Mouse (Mus musculus) embryo, embryonic 11.5 days (tissue): ENCODE results near the gene Ephx1.
"Not testable (repeated sequence)": the region's sequence is repeated elsewhere in the genome, so short reads cannot be mapped to it uniquely, and the experiment has no call there.

Experiments used
- DNase-seq: peaks from one replicate; pipeline ENCODE4 v3.0.0-alpha.2; 2012; ENCODE audit warnings: low read depth, low spot score

The Ephx1 gene

GRCm38 (mm10) chr1:181020756-181021487 lies at the start of gene Ephx1:
Gene Ephx1 (minus strand): TSS chr1:181020904.
- DNase-seq = no peak

- no peak for DNase-seq
Measured at GRCm38 (mm10) chr1:181069671-181070070, 49.0 kb upstream of the Ephx1 start.

GRCm38 (mm10) chr1:181068344-181068743 lies 47.6 kb upstream of the Ephx1 start:
- no peak for DNase-seq

- DNase-seq = no peak
Measured at GRCm38 (mm10) chr1:181064648-181065047, 43.9 kb upstream of the Ephx1 start.

- no peak for DNase-seq
Measured at GRCm38 (mm10) chr1:181063991-181064390, 43.3 kb upstream of the Ephx1 start.

GRCm38 (mm10) chr1:181061784-181062485 lies 41.2 kb upstream of the Ephx1 start:
- DNase-seq = no peak

- no peak for DNase-seq
Measured at GRCm38 (mm10) chr1:181052898-181053297, 32.2 kb upstream of the Ephx1 start.

GRCm38 (mm10) chr1:181050937-181051336 lies 30.2 kb upstream of the Ephx1 start, which contains the start of gene 9130409I23Rik:
Gene 9130409I23Rik (plus strand): TSS chr1:181051237.
- no peak for DNase-seq

GRCm38 (mm10) chr1:181049328-181049842 lies 28.7 kb upstream of the Ephx1 start:
- no peak for DNase-seq

GRCm38 (mm10) chr1:181047520-181047919 lies 26.8 kb upstream of the Ephx1 start:
- no peak for DNase-seq

GRCm38 (mm10) chr1:181039652-181040051 lies 18.9 kb upstream of the Ephx1 start:
- peak; percentile 32 for DNase-seq

GRCm38 (mm10) chr1:181037623-181038022 lies 16.9 kb upstream of the Ephx1 start:
- DNase-seq = no peak

- not testable (repeated sequence) for DNase-seq
Measured at GRCm38 (mm10) chr1:181035015-181035778, 14.5 kb upstream of the Ephx1 start.

- DNase-seq = peak; percentile 20
Measured at GRCm38 (mm10) chr1:181022265-181022664, 1.6 kb upstream of the Ephx1 start.

GRCm38 (mm10) chr1:181021488-181021865 lies 773 bp upstream of the Ephx1 start:
- no peak for DNase-seq

- DNase-seq = no peak
Measured at GRCm38 (mm10) chr1:181017890-181018420, 2.7 kb downstream of the Ephx1 start.

- DNase-seq = peak; percentile 46
Measured at GRCm38 (mm10) chr1:181017212-181017711, 3.4 kb downstream of the Ephx1 start.

- no peak for DNase-seq
Measured at GRCm38 (mm10) chr1:181016532-181017131, 4.1 kb downstream of the Ephx1 start.

- DNase-seq = no peak
Measured at GRCm38 (mm10) chr1:181016045-181016444, 4.7 kb downstream of the Ephx1 start.

- no peak for DNase-seq
Measured at GRCm38 (mm10) chr1:181015558-181015957, 5.1 kb downstream of the Ephx1 start.
